Mouse (Mus musculus): ENCODE measurements around the gene Bsdc1.
"Not testable (repeated sequence)": the region's sequence is repeated elsewhere in the genome, so short reads cannot be mapped to it uniquely, and the experiment has no call there.

The Bsdc1 gene

GRCm38 (mm10) chr4:129513086-129513767, 51.8 kb downstream of the Bsdc1 start, which contains the start of gene Marcksl1:
Marcksl1 (plus strand) TSS chr4:129513581.
- DNase-seq (ENCODE audit: low spot score in 2 of 2): peak; percentile 62 to 68

GRCm38 (mm10) chr4:129513891-129514290, 52.5 kb downstream of the Bsdc1 start:
- no peak for DNase-seq (ENCODE audit: low spot score in 2 of 2)

GRCm38 (mm10) chr4:129514300-129514898, 53.0 kb downstream of the Bsdc1 start:
- DNase-seq (ENCODE audit: low spot score in 2 of 2): peak in 1 of 2 experiments; percentile 21

GRCm38 (mm10) chr4:129516925-129517324, 55.5 kb downstream of the Bsdc1 start:
- DNase-seq (ENCODE audit: low spot score in 2 of 2): no peak

- no peak for DNase-seq (ENCODE audit: low spot score in 2 of 2)
Observed at GRCm38 (mm10) chr4:129518519-129518918, 57.1 kb downstream of the Bsdc1 start.

- DNase-seq (ENCODE audit: low spot score in 2 of 2): no peak
Observed at GRCm38 (mm10) chr4:129525338-129525737, 64.0 kb downstream of the Bsdc1 start.

- no peak for DNase-seq (ENCODE audit: low spot score in 2 of 2)
Observed at GRCm38 (mm10) chr4:129525889-129526288, 64.5 kb downstream of the Bsdc1 start.

- DNase-seq (ENCODE audit: low spot score in 2 of 2): not testable (repeated sequence)
Observed at GRCm38 (mm10) chr4:129528901-129529300, 67.5 kb downstream of the Bsdc1 start.

Measured in right cerebral cortex, postnatal 36 days (tissue).